Mouse (Mus musculus) stomach, embryonic 15.5 days (tissue): ENCODE results near the gene Wnt10b. TPM values are rescaled to one million over a fixed set of nuclear protein-coding genes. Genes with fewer than 3 reads are reported as not detected.

Experiments
- ATAC-seq: fragments of 200-750 bp; cut with Nextera tagmentation; 2 replicates; pipeline ENCODE4 v1.8.0; 2017; ENCODE audit warnings: low read depth, moderate number of reproducible peaks, moderate TSS enrichment; ENCODE audit not compliant: insufficient read depth, low FRiP score
- H3K27ac ChIP-seq: fragments of 300-500 bp; sonication (generic); 2 replicates; pipeline ENCODE4 v1.5.1; 2015; ENCODE audit warnings: mild to moderate bottlenecking, inconsistent platforms
- H3K27me3 ChIP-seq: fragments of 300-500 bp; sonication (generic); replicated peaks from 2 replicates; pipeline ENCODE4 v1.6.1; 2015; ENCODE audit warnings: inconsistent platforms
- H3K36me3 ChIP-seq: fragments of 300-500 bp; sonication (generic); 2 replicates; pipeline ENCODE4 v1.6.1; 2015; ENCODE audit warnings: inconsistent platforms
- H3K4me1 ChIP-seq: fragments of 300-500 bp; sonication (generic); 2 replicates; pipeline ENCODE4 v1.6.1; 2015; ENCODE audit warnings: inconsistent platforms
- H3K4me2 ChIP-seq: fragments of 300-500 bp; sonication (generic); 2 replicates; pipeline ENCODE4 v1.6.1; 2015; ENCODE audit warnings: mild to moderate bottlenecking, inconsistent platforms
- H3K4me3 ChIP-seq: fragments of 300-500 bp; sonication (generic); replicated peaks from 2 replicates; pipeline ENCODE4 v1.5.1; 2015; ENCODE audit warnings: inconsistent platforms
- H3K9ac ChIP-seq: fragments of 300-500 bp; sonication (generic); 2 replicates; pipeline ENCODE4 v1.6.1; 2015; ENCODE audit warnings: inconsistent platforms
- H3K9me3 ChIP-seq: fragments of 300-500 bp; sonication (generic); 2 replicates; pipeline ENCODE4 v1.6.1; 2016; ENCODE audit warnings: inconsistent platforms
- WGBS: fragments of 180-500 bp; shearing (Covaris S2); methylation state at CpG from one replicate; pipeline ENCODE4 v1.1.7; 2015; 5-methylcytosine and 5-hydroxymethylcytosine counted together
- polyA plus RNA-seq: library from polyadenylated mRNA; unstranded; fragments of >200 nt; fragmentation: Nextera tagmentation; extraction: Ambion mirVana; gene quantifications from 2 replicates; pipeline ENCODE4 v1.2.1, GENCODE M21; 2015

The Wnt10b gene
- polyA plus RNA-seq, 1 experiment from 2014 or later, result 0.08 TPM

DNA sequence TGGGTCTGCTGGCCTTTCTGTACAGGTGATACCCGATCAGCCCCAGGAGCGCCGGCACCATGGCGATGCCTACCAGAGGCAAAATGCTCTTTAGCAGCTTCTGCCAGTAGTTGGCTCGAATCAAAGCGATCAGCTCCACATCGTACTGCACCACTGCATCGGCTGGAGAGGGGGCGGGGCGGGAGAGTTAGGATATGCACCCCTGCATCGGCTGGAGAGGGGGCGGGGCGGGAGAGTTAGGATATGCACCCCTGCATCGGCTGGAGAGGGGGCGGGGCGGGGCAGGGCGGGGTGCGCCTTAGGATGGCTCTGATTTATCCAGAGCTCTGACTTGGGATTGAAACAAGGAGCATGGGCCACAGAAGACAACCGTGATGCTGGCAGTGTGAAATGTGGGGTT lies 53.5 kb downstream of the Wnt10b start:
- H3K4me3 ChIP-seq, result no peak overlapping the region
- no peaks in the 10 kb centered on the region for H3K36me3 ChIP-seq
- peak overlapping the region; percentile 23 for H3K4me2 ChIP-seq
- H3K9ac ChIP-seq, result no peak overlapping the region
- H3K9me3 ChIP-seq, result no peaks in the 10 kb centered on the region
- H3K27me3 ChIP-seq, result no peaks in the 10 kb centered on the region
- peaks cover 17% of the 10 kb centered on the region for H3K4me1 ChIP-seq
- ATAC-seq, result no peak
- 27% methylated on average over 19 of the region's 19 CpGs for WGBS
- no peak overlapping the region for H3K27ac ChIP-seq

DNA sequence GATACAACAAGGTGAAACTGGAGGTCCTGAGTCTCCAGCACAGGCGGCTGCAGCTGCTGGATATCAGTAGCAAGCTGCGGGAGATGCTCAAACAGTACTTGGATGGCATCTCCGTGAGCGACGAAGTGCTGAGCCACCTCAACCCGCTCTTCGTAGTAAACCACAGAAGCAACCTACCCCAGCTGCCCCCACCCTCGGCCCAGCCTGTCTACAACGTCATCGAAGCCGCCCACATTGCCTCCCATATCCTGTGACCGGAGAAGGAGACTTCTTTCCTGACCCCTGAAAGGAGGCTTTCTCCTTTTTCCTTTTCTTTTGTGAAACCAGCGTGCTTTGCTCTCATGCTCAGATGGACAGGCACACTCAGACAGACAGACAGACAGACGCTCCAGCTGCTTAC lies 55.1 kb downstream of the Wnt10b start:
- no peaks in the 10 kb centered on the region for H3K27me3 ChIP-seq
- no peak overlapping the region for H3K4me3 ChIP-seq
- H3K4me2 ChIP-seq, result 0 out of 2 replicates have a peak overlapping the region, but pooled peaks have one; percentile 9
- no peaks in the 10 kb centered on the region for H3K36me3 ChIP-seq
- H3K27ac ChIP-seq, result no peak overlapping the region
- WGBS, result 39% methylated on average over 14 of the region's 14 CpGs
- no peak overlapping the region for H3K9ac ChIP-seq
- H3K9me3 ChIP-seq, result no peaks in the 10 kb centered on the region
- peaks cover 14% of the 10 kb centered on the region for H3K4me1 ChIP-seq
- ATAC-seq, result no peak

DNA sequence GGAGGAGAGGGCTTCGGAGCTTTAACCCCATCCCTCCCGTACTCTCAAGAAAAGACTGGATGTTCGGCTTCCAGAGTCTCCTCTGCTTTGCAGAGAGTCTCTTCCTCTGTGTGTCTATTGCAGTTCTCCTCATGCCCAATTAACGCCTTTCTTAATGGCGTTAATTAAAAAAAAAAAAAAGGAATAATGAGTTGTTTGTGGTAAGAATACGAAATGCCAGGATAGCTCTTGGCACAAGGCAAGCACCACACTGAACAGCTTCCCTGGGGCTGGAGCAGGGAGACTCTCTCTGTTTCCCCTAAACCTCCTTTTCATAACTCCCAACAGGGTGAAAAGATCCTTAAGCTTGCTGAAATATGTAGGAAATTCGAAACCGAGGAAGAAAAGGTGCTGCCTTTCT lies 55.8 kb downstream of the Wnt10b start:
- Histone ChIP-seq H3K36me3 (no peaks in the 10 kb centered on the region), H3K27ac (no peak overlapping the region), H3K9me3 (no peaks in the 10 kb centered on the region), H3K4me1 (peaks cover 9% of the 10 kb centered on the region), H3K27me3 (no peaks in the 10 kb centered on the region), H3K4me2 (no peak overlapping the region), H3K9ac (no peak overlapping the region), H3K4me3 (no peak overlapping the region)
- 73% methylated on average over 8 of the region's 8 CpGs for WGBS
- ATAC-seq, result no peak

Other genes with a start within 250 kb of the Wnt10b start
- gene Kansl2, start 243.9 kb downstream of the Wnt10b start, polyA plus RNA-seq, result 79.4 and 86.7 TPM in 2 replicates
- gene Ccnt1, start 207.2 kb downstream of the Wnt10b start, polyA plus RNA-seq, result 46.7 and 48.6 TPM in 2 replicates
- gene 4930415O20Rik, start 207.1 kb downstream of the Wnt10b start, polyA plus RNA-seq, result 0.43 TPM in 1 of 2 replicates, not detected in the other
- gene Adcy6, start 168.1 kb downstream of the Wnt10b start, polyA plus RNA-seq, result 21.9 and 22.5 TPM in 2 replicates
- 29.0 and 32.2 TPM in 2 replicates for gene Cacnb3, start 147.3 kb downstream of the Wnt10b start, polyA plus RNA-seq
- gene Ddx23, start 115.3 kb downstream of the Wnt10b start, polyA plus RNA-seq, result 22.9 and 26.8 TPM in 2 replicates
- 1.3 and 1.4 TPM in 2 replicates for gene Rnd1, start 100.7 kb downstream of the Wnt10b start, polyA plus RNA-seq
- 0.84 and 1.1 TPM in 2 replicates for gene Ccdc65, start 69.9 kb downstream of the Wnt10b start, polyA plus RNA-seq
- 112 and 123 TPM in 2 replicates for gene Fkbp11, start 50.0 kb downstream of the Wnt10b start, polyA plus RNA-seq
- 41.6 and 45.2 TPM in 2 replicates for gene Arf3, start 14.9 kb downstream of the Wnt10b start, polyA plus RNA-seq
- gene Wnt1, start 11.7 kb upstream of the Wnt10b start, polyA plus RNA-seq, result not detected in 2 replicates
- gene Ddn, start 31.3 kb upstream of the Wnt10b start, polyA plus RNA-seq, result not detected in 2 replicates
- gene Prkag1, start 53.4 kb upstream of the Wnt10b start, polyA plus RNA-seq, result 82.4 and 85.6 TPM in 2 replicates
- 10.6 and 11.6 TPM in 2 replicates for gene Kmt2d, start 93.1 kb upstream of the Wnt10b start, polyA plus RNA-seq
- gene Rhebl1, start 116.4 kb upstream of the Wnt10b start, polyA plus RNA-seq, result 8.6 and 8.8 TPM in 2 replicates
- 0.71 and 1.0 TPM in 2 replicates for gene Dhh, start 120.4 kb upstream of the Wnt10b start, polyA plus RNA-seq
- 14.5 TPM in 2 replicates for gene Lmbr1l, start 140.1 kb upstream of the Wnt10b start, polyA plus RNA-seq
- gene Tuba1b, start 156.4 kb upstream of the Wnt10b start, polyA plus RNA-seq, result 1,197 and 1,299 TPM in 2 replicates
- not detected in 2 replicates for gene Gm49450, start 175.4 kb upstream of the Wnt10b start, polyA plus RNA-seq
- gene Tuba1a, start 175.6 kb upstream of the Wnt10b start, polyA plus RNA-seq, result 915 and 964 TPM in 2 replicates